Mouse (Mus musculus): ENCODE measurements around the gene Tmem253. TPM values are rescaled to one million over a fixed set of nuclear protein-coding genes. Genes with fewer than 3 reads are reported as not detected.
A peak's percentile ranks its signal among the peaks of the same experiment; 100 is the strongest.

The Tmem253 gene
- polyA plus RNA-seq (2016; fragmentation: Nextera tagmentation; extraction: Ambion mirVana) = 0.32 and 0.39 TPM in 2 replicates

DNA sequence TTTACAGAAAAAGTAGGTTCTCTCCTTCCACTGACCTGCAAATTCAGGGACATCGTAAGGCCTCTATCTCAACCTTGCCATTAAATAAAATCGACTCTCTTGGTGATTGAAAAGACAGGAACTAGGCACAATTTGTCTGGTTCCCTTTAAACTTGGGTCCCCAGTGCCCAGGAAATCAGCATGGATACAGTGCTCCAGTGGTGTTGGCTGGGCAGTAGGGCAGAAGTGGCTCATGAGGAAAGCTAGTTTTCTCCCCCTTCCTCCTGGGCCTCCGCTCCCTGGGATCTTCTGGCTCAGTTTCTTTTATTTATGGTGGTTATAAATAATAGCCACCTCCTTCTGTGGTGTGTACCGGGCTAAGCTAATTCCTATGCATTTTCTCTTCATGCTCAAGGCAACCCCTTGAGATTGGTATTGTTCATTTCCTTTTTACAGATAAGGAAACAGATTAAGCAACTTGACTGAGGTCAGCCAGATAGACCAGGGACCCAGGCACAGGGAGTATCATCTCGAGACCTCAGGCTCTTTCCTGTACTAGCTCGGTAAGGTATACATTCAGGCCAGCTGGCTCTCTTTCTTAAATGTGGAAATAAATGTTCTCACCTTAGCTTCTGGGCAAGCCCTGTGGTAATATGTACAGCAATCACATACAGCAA, at the start of gene Tmem253:
Tmem253 (plus strand) TSS at position 214 of the 656 bp plus-strand sequence.
- H3K4me3 ChIP-seq = peak within 1 kb of the TSS; percentile 76
- no peak for ATAC-seq
- peak within 1 kb of the TSS; percentile 84 for H3K9ac ChIP-seq
- H3K36me3 ChIP-seq = 0 out of 2 replicates have a peak, but pooled peaks cover 5% of the 10 kb centered on the region
- 28% methylated on average over 6 of the region's 6 CpGs for WGBS (ENCODE audit: insufficient replicate concordance)
- no peaks in the 10 kb centered on the region for H3K9me3 ChIP-seq (replicated peaks)
- H3K27ac ChIP-seq = peak within 1 kb of the TSS; percentile 81
- H3K4me1 ChIP-seq = peaks cover 63% of the 10 kb centered on the region
- no peaks in the 10 kb centered on the region for H3K27me3 ChIP-seq (replicated peaks)
- peak within 1 kb of the TSS; percentile 89 for H3K4me2 ChIP-seq

DNA sequence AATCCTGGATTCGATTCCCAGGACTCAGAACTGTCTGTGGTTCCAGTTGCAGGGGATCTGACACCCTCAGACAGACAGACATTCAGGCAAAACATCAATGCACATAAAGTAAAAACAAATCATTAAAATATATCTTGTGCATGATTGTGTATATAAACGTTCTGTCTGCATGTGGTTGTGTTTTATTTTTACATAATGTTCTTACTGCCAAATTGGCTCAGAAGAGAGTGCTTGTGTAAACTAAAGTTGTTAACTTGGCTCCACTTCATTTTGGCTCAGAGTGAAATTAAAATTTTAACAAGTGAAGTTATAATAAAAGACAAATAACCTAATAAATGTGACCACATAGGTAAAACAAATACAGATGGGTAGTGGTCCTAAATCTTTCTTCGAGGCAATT, 48.1 kb upstream of the Tmem253 start:
- Histone ChIP-seq H3K4me3 (no peak overlapping the region), H3K9ac (no peak overlapping the region), H3K9me3 (replicated peaks) (no peaks in the 10 kb centered on the region), H3K27me3 (replicated peaks) (no peaks in the 10 kb centered on the region), H3K36me3 (no peaks in the 10 kb centered on the region), H3K4me1 (no peaks in the 10 kb centered on the region), H3K4me2 (no peak overlapping the region), H3K27ac (no peak overlapping the region)
- ATAC-seq = no peak
- 67% methylated on average over 3 of the region's 3 CpGs for WGBS (ENCODE audit: insufficient replicate concordance)

DNA sequence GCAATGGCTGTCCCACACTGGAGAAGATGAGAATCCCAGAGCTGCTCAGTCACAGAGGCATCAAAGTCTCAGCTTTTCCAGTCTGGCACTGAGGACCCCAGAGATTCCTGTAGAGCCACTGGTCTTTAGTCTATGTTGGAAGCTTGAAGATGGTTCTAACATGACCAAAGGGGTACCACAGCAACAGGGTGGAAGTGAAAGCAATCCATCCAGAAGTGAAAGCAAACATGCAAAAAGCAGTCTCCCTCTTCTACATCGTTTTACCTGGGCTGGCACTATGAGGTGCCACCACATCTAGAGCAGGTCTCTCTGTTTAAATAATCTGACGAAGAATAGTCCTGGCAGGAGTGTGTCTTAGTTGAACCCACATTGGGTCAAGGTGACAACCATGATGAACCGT, 36.2 kb upstream of the Tmem253 start:
- no peaks in the 10 kb centered on the region for H3K36me3 ChIP-seq
- no peak overlapping the region for H3K4me3 ChIP-seq
- no peak overlapping the region for H3K4me2 ChIP-seq
- no peaks in the 10 kb centered on the region for H3K9me3 ChIP-seq (replicated peaks)
- WGBS (ENCODE audit: insufficient replicate concordance) = 68% methylated on average over 3 of the region's 3 CpGs
- H3K4me1 ChIP-seq = peaks cover 11% of the 10 kb centered on the region
- ATAC-seq = no peak
- no peak overlapping the region for H3K27ac ChIP-seq
- no peak overlapping the region for H3K9ac ChIP-seq
- H3K27me3 ChIP-seq (replicated peaks) = peaks cover 7% of the 10 kb centered on the region; the same call in 1 of the 2 replicates

GRCm38 (mm10) chr14:51983251-51983650, 32.2 kb upstream of the Tmem253 start:
- ATAC-seq = no peak
- Histone ChIP-seq H3K9ac (peak overlapping the region; percentile 79; the same call in 1 of the 2 replicates), H3K36me3 (peaks cover 9% of the 10 kb centered on the region; the same call in 1 of the 2 replicates), H3K27ac (no peak overlapping the region), H3K9me3 (replicated peaks) (no peaks in the 10 kb centered on the region), H3K4me2 (no peak overlapping the region), H3K4me3 (no peak overlapping the region), H3K4me1 (peaks cover 49% of the 10 kb centered on the region), H3K27me3 (replicated peaks) (peaks cover 7% of the 10 kb centered on the region; the same call in 1 of the 2 replicates)
- WGBS (ENCODE audit: insufficient replicate concordance) = 51% methylated on average over 4 of the region's 4 CpGs

DNA sequence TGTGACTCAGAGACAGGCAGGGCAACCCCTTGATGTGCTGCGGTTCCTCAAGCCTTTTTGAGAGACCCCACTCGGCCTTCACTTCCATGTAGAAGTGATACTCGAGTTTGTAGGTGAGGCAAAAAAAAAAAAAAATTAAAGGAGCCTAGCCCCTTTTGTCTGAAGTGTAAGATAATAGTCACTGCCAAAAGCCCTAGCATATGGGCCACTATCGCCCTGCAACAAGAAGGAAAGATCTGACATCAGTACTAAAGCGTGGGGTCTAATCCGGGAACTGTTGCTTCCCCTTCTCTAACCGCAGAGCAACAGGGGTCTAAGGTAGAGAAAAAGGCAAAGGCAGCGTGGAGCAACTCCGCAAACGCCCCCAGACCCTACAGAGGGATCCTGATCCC, 31.6 kb upstream of the Tmem253 start:
- Histone ChIP-seq H3K4me1 (peaks cover 55% of the 10 kb centered on the region), H3K9me3 (replicated peaks) (no peaks in the 10 kb centered on the region)

DNA sequence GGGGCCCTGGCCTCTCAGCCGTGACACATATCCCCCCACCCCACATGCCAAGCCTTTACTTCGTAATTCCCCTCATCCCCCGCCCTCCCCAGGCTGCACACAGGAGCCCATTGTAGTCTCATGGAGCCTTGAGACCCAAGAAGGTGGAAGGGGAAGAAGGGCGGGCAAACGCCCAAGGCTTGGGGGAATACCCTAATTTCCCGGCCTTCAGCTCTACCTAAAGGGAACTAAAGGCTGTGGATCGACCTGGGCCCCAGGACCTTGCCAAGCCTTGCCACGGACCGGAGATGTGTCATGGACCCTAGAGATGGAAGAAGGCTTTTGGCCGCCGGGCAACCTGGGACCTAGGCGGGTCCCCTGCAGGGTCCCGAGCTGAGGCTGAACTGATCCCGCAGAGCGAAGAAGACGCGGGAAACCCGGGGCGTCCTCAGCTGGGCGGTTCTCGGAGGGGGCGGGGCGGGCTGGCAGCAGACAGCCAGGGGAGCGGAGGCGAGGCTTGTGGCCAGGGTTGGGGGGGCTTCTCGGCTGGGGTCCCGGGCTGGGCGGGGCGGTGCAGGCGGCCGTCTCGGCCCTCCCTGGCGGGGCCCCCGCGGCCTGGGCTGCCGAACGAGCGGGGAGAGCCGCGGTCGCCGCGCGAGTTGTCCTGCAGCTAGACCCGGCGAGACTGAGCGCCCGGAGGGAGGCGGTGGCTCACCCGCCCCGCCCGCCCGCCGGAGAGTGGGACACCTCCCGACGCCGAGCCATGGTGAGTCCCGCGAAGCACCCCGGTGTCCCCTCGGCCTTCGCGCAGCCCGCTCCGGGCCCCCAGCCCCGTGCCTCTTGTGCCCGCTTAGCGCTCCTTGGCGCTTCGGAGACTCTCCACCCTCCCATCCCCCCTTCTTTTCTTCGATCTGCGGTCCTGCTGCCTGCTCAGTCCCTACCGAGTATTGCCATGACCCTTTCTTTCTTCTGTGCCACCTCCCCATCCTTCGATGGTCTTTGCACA, 30.9 kb upstream of the Tmem253 start, which contains the start of gene Arhgef40:
Arhgef40 (plus strand) TSS at position 473 of the 985 bp plus-strand sequence.
- peaks cover 22% of the 10 kb centered on the region for H3K36me3 ChIP-seq
- H3K4me1 ChIP-seq = peaks cover 61% of the 10 kb centered on the region
- H3K9me3 ChIP-seq (replicated peaks) = no peaks in the 10 kb centered on the region
- WGBS (ENCODE audit: insufficient replicate concordance) = under 1% methylated on average over 74 of the region's 74 CpGs
- H3K4me2 ChIP-seq = peak within 1 kb of the TSS; percentile 98
- ATAC-seq = peak; percentile 70
- peaks cover 15% of the 10 kb centered on the region; the same call in 1 of the 2 replicates for H3K27me3 ChIP-seq (replicated peaks)
- H3K27ac ChIP-seq = peak within 1 kb of the TSS; percentile 90
- peak within 1 kb of the TSS; percentile 79 for H3K9ac ChIP-seq
- peak within 1 kb of the TSS; percentile 71 for H3K4me3 ChIP-seq

More for the DNA sequence above, 31.6 kb upstream of the Tmem253 start:
- Histone ChIP-seq H3K27ac (peak overlapping the region; percentile 90), H3K27me3 (replicated peaks) (peaks cover 11% of the 10 kb centered on the region; the same call in 1 of the 2 replicates), H3K4me2 (peak overlapping the region; percentile 98), H3K9ac (peak overlapping the region; percentile 79), H3K4me3 (peak overlapping the region; percentile 71), H3K36me3 (peaks cover 15% of the 10 kb centered on the region)
- WGBS (ENCODE audit: insufficient replicate concordance) = 5% methylated on average over 10 of the region's 10 CpGs
- no peak for ATAC-seq

DNA sequence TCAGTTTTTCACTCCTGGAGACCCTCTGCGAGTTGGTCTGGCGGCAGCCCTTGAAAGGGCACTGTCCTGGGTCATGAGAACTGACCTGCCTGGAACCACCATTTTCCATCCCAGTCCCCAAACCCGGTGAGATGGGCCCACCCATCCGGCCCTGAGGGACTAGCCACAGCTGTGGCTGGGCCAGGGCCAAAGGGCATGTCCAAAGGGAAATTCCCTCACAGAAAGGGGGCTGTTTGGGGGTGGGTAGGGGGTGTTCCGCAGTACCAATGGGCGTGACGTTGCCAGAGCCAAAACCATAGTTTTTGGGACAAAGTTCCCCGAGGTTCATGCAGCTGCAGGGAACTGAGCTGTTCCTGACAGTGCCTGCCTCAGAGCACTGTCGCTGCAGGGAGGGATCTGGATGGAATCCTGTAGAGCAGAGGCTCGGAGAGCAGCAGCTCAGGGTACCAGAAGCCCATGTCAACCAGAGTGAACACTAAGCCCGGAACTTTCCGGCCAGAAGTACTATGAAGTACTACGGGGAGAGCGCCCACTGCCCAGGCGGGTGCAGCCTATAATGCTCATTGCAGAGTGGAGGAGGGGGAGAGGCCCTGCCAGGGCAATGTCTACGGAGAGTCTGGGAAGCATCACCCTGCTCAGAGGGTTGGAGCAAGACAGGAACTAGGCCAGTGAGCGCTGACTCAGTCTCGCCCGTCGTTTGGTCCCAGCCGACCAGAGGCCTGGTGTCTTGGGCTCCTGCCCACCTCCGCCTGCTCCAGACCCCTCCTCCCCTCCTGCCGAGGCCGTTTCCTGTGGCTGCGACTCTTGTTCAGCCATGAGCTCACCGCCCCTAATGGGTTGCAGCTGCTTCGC, 29.9 kb upstream of the Tmem253 start:
- Histone ChIP-seq H3K27ac (peak overlapping the region; percentile 90), H3K9ac (peak overlapping the region; percentile 79), H3K9me3 (replicated peaks) (no peaks in the 10 kb centered on the region), H3K4me1 (peaks cover 66% of the 10 kb centered on the region), H3K27me3 (replicated peaks) (peaks cover 15% of the 10 kb centered on the region; the same call in 1 of the 2 replicates), H3K4me2 (peak overlapping the region; percentile 98), H3K4me3 (peak overlapping the region; percentile 71), H3K36me3 (peaks cover 32% of the 10 kb centered on the region)
- ATAC-seq = peak; percentile 48
- 2% methylated on average over 27 of the region's 27 CpGs for WGBS (ENCODE audit: insufficient replicate concordance)

DNA sequence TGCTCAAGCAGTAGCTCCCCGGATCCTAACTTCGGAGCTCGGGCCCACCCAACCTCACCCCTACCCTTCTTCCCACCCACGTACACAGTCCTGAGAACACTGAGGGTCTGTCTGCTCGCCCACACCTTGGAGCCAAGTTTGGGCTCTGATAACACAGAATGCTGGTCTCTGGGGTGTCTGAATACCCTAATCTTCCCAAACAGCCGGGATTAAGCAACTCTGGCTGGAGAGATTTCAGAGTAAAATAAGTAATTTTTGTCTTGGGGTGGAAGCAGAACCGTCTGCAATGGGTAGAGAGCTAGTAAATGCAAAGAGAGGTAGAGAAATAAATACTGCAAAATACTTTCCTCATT, 29.3 kb upstream of the Tmem253 start:
- H3K4me3 ChIP-seq = peak overlapping the region; percentile 71
- H3K36me3 ChIP-seq = peaks cover 38% of the 10 kb centered on the region
- H3K9me3 ChIP-seq (replicated peaks) = no peaks in the 10 kb centered on the region
- H3K27ac ChIP-seq = peak overlapping the region; percentile 90
- 2% methylated on average over 7 of the region's 7 CpGs for WGBS (ENCODE audit: insufficient replicate concordance)
- peak overlapping the region; percentile 98 for H3K4me2 ChIP-seq
- peaks cover 13% of the 10 kb centered on the region; the same call in 1 of the 2 replicates for H3K27me3 ChIP-seq (replicated peaks)
- ATAC-seq = peak; percentile 75
- peak overlapping the region; percentile 79 for H3K9ac ChIP-seq
- H3K4me1 ChIP-seq = peaks cover 66% of the 10 kb centered on the region

DNA sequence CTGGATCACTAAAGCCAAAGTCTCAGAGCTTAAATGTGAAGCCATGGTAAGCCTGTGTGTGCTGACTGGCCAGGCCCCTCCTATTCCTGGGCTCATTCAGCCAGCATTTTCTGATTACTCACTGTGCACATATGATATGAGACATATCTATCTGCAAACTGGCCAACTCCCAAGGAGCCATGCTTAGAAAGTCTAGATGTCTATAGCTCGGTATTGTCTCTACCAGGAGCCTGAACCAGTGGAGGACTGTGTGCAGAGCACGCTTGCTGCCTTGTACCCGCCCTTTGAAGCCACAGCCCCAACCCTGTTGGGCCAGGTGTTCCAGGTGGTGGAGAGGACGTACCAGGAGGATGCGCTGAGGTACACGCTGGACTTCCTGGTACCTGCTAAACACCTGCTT, 28.3 kb upstream of the Tmem253 start:
- Histone ChIP-seq H3K27me3 (replicated peaks) (peaks cover 11% of the 10 kb centered on the region; the same call in 1 of the 2 replicates), H3K4me3 (peak overlapping the region; percentile 71; the same call in 1 of the 2 replicates), H3K36me3 (peaks cover 48% of the 10 kb centered on the region), H3K4me2 (peak overlapping the region; percentile 98), H3K9me3 (replicated peaks) (no peaks in the 10 kb centered on the region), H3K4me1 (peaks cover 66% of the 10 kb centered on the region), H3K9ac (peak overlapping the region; percentile 79), H3K27ac (peak overlapping the region; percentile 90)
- peak; percentile 69 for ATAC-seq
- WGBS (ENCODE audit: insufficient replicate concordance) = 57% methylated on average over 6 of the region's 6 CpGs

- H3K4me3 ChIP-seq = no peak overlapping the region
- no peak overlapping the region for H3K27ac ChIP-seq
- H3K4me2 ChIP-seq = peak overlapping the region; percentile 31; the same call in 1 of the 2 replicates
- peaks cover 8% of the 10 kb centered on the region; the same call in 1 of the 2 replicates for H3K27me3 ChIP-seq (replicated peaks)
- WGBS (ENCODE audit: insufficient replicate concordance) = 75% methylated on average over 12 of the region's 12 CpGs
- no peak for ATAC-seq
- no peak overlapping the region for H3K9ac ChIP-seq
- peaks cover 59% of the 10 kb centered on the region for H3K36me3 ChIP-seq
- H3K9me3 ChIP-seq (replicated peaks) = no peaks in the 10 kb centered on the region
- peaks cover 61% of the 10 kb centered on the region for H3K4me1 ChIP-seq
Observed at GRCm38 (mm10) chr14:51988731-51989130, 26.7 kb upstream of the Tmem253 start.

GRCm38 (mm10) chr14:51989461-51989970, 25.9 kb upstream of the Tmem253 start:
- Histone ChIP-seq H3K36me3 (peaks cover 66% of the 10 kb centered on the region), H3K4me2 (peak overlapping the region; percentile 31), H3K9ac (no peak overlapping the region), H3K9me3 (replicated peaks) (no peaks in the 10 kb centered on the region), H3K27me3 (replicated peaks) (peaks cover 8% of the 10 kb centered on the region; the same call in 1 of the 2 replicates), H3K4me3 (no peak overlapping the region), H3K27ac (no peak overlapping the region), H3K4me1 (peaks cover 59% of the 10 kb centered on the region)
- WGBS (ENCODE audit: insufficient replicate concordance) = 42% methylated on average over 12 of the region's 12 CpGs
- ATAC-seq = no peak
